Mouse (Mus musculus) cerebellum, adult 2 months (tissue): Measurements from ENCODE around the gene Rars2. TPM values are rescaled to one million over a fixed set of nuclear protein-coding genes. Genes with fewer than 3 reads are reported as not detected.

Experiments used
- DNase-seq, 2 experiments: peaks; one replicate each; pipeline ENCODE4 v3.0.0; 2021
- H3K27ac ChIP-seq: fragments of 200-500 bp; 2 replicates; pipeline ENCODE4 v1.5.1; 2012; ENCODE audit warnings: low read length, control low read depth, inconsistent platforms; ENCODE audit not compliant: insufficient read depth
- H3K27me3 ChIP-seq: fragments of 200-500 bp; 2 replicates; pipeline ENCODE4 v1.6.1; 2012; ENCODE audit warnings: inconsistent platforms, mild to moderate bottlenecking, low read length, moderate library complexity; ENCODE audit not compliant: control insufficient read depth, insufficient read depth
- H3K4me1 ChIP-seq: fragments of 200-500 bp; 2 replicates; pipeline ENCODE4 v1.6.1; 2011; ENCODE audit warnings: low read length; ENCODE audit not compliant: control insufficient read depth, insufficient read depth
- H3K4me3 ChIP-seq: fragments of 200-500 bp; replicated peaks from 2 replicates; pipeline ENCODE3; 2011; ENCODE audit warnings: mild to moderate bottlenecking, low read depth, low read length, control low read depth; ENCODE audit not compliant: insufficient read depth
- CTCF ChIP-seq: fragments of 200-500 bp; IDR thresholded peaks from 2 replicates; pipeline ENCODE4 v1.5.1; 2011; ENCODE audit warnings: low read depth, mild to moderate bottlenecking, control low read depth, low read length, moderate library complexity, borderline replicate concordance; ENCODE audit not compliant: insufficient read depth
- POLR2A ChIP-seq: fragments of 200-500 bp; IDR thresholded peaks from 2 replicates; pipeline ENCODE4 v1.6.1; 2011; ENCODE audit warnings: low read length, control low read depth, borderline replicate concordance; ENCODE audit not compliant: insufficient read depth
- WGBS: fragments of 180-500 bp; shearing (Covaris S2); methylation state at CpG from one replicate; pipeline ENCODE4 v1.1.7; 2018; 5-methylcytosine and 5-hydroxymethylcytosine counted together
- polyA plus RNA-seq: library from polyadenylated mRNA; depleted of rRNA; stranded (reverse); fragments of >200 nt; gene quantifications from 2 replicates; pipeline ENCODE4 v1.2.3, GENCODE M21; 2012

Gene Rars2
- polyA plus RNA-seq, 1 experiment = 29.9 TPM

GRCm38 (mm10) chr4:34584871-34585607, 29.7 kb upstream of the Rars2 start:
- H3K27ac ChIP-seq = no peak overlapping the region
- H3K27me3 ChIP-seq = no peaks in the 10 kb centered on the region
- WGBS = 79% methylated on average over 7 of the region's 7 CpGs
- DNase-seq = no peak
- H3K4me1 ChIP-seq = peaks cover 6% of the 10 kb centered on the region
- TF ChIP-seq CTCF = no peak
- TF ChIP-seq POLR2A = no peak
- no peak overlapping the region for H3K4me3 ChIP-seq

GRCm38 (mm10) chr4:34603123-34603522, 11.6 kb upstream of the Rars2 start:
- Histone ChIP-seq H3K27ac (no peak overlapping the region), H3K4me3 (no peak overlapping the region), H3K4me1 (no peaks in the 10 kb centered on the region), H3K27me3 (no peaks in the 10 kb centered on the region)
- 47% methylated on average over 6 of the region's 6 CpGs for WGBS
- no peak for TF ChIP-seq CTCF
- no peak for TF ChIP-seq POLR2A
- peak in 1 of 2 experiments; percentile 17 for DNase-seq

GRCm38 (mm10) chr4:34606658-34607057, 8.1 kb upstream of the Rars2 start:
- Histone ChIP-seq H3K4me1 (no peaks in the 10 kb centered on the region), H3K27me3 (no peaks in the 10 kb centered on the region), H3K27ac (no peak overlapping the region), H3K4me3 (no peak overlapping the region)
- TF ChIP-seq POLR2A (no peak), CTCF (no peak)
- 97% methylated on average over 10 of the region's 10 CpGs for WGBS
- DNase-seq = no peak

- 34% methylated on average over 6 of the region's 6 CpGs for WGBS
- H3K27me3 ChIP-seq = no peaks in the 10 kb centered on the region
- no peak overlapping the region for H3K27ac ChIP-seq
- DNase-seq = peak; percentile 24
- no peak for TF ChIP-seq CTCF
- TF ChIP-seq POLR2A = no peak
- H3K4me1 ChIP-seq = peaks cover 4% of the 10 kb centered on the region
- peak overlapping the region; percentile 33 for H3K4me3 ChIP-seq
Measured at GRCm38 (mm10) chr4:34613571-34614145, 1.1 kb upstream of the Rars2 start.

- peak overlapping the region; percentile 76 for H3K4me3 ChIP-seq
- 1% methylated on average over 13 of the region's 13 CpGs for WGBS
- peaks cover 4% of the 10 kb centered on the region for H3K4me1 ChIP-seq
- H3K27ac ChIP-seq = peak overlapping the region; percentile 67; the same call in 1 of the 2 replicates
- no peaks in the 10 kb centered on the region for H3K27me3 ChIP-seq
- DNase-seq = peak; percentile 33 to 54
- TF ChIP-seq CTCF = no peak
- no peak for TF ChIP-seq POLR2A
Measured at GRCm38 (mm10) chr4:34615303-34615702, 546 bp downstream of the Rars2 start.

- TF ChIP-seq CTCF = no peak
- no peak for TF ChIP-seq POLR2A
- H3K4me3 ChIP-seq = peak overlapping the region; percentile 76
- H3K4me1 ChIP-seq = peaks cover 4% of the 10 kb centered on the region
- 38% methylated on average over 8 of the region's 8 CpGs for WGBS
- H3K27me3 ChIP-seq = no peaks in the 10 kb centered on the region
- DNase-seq = no peak
- no peak overlapping the region for H3K27ac ChIP-seq
Measured at GRCm38 (mm10) chr4:34616146-34616545, 1.4 kb downstream of the Rars2 start.

GRCm38 (mm10) chr4:34625556-34625955, 10.8 kb downstream of the Rars2 start:
- no peak overlapping the region for H3K27ac ChIP-seq
- WGBS = 92% methylated on average over 4 of the region's 4 CpGs
- no peaks in the 10 kb centered on the region for H3K27me3 ChIP-seq
- TF ChIP-seq CTCF = no peak
- TF ChIP-seq POLR2A = no peak
- H3K4me1 ChIP-seq = no peaks in the 10 kb centered on the region
- no peak for DNase-seq
- H3K4me3 ChIP-seq = no peak overlapping the region

- 88% methylated on average over 6 of the region's 6 CpGs for WGBS
- TF ChIP-seq POLR2A (no peak), CTCF (no peak)
- H3K4me3 ChIP-seq = no peak overlapping the region
Measured at GRCm38 (mm10) chr4:34626401-34626800, 11.6 kb downstream of the Rars2 start.

GRCm38 (mm10) chr4:34629956-34630355, 15.2 kb downstream of the Rars2 start:
- TF ChIP-seq POLR2A (no peak), CTCF (no peak)
- no peaks in the 10 kb centered on the region for H3K27me3 ChIP-seq
- no peak overlapping the region for H3K27ac ChIP-seq
- no peak for DNase-seq
- H3K4me3 ChIP-seq = no peak overlapping the region
- WGBS = 65% methylated on average over 1 of the region's 1 CpGs
- H3K4me1 ChIP-seq = no peaks in the 10 kb centered on the region

More at GRCm38 (mm10) chr4:34626401-34626800, 11.6 kb downstream of the Rars2 start:
- H3K4me1 ChIP-seq = no peaks in the 10 kb centered on the region
- no peaks in the 10 kb centered on the region for H3K27me3 ChIP-seq
- no peak for DNase-seq
- H3K27ac ChIP-seq = no peak overlapping the region
